Mouse (Mus musculus) liver, embryonic 11.5 days (tissue): ENCODE results near the gene Itgb6. TPM values are rescaled to one million over a fixed set of nuclear protein-coding genes. Genes with fewer than 3 reads are reported as not detected.

Experiments used
- ATAC-seq: fragments of 200-750 bp; cut with Nextera tagmentation; replicated peaks from 2 replicates; pipeline ENCODE4 v1.8.0; 2017; ENCODE audit warnings: moderate number of reproducible peaks, mild to moderate bottlenecking, moderate TSS enrichment, moderate library complexity; ENCODE audit not compliant: low FRiP score
- DNase-seq: peaks from one replicate; pipeline ENCODE4 v3.0.0-alpha.2; 2017; ENCODE audit warnings: low spot score
- H3K27ac ChIP-seq: fragments of 300-500 bp; sonication (generic); 2 replicates; pipeline ENCODE4 v1.5.1; 2014; ENCODE audit warnings: mild to moderate bottlenecking, low read depth, low read length, control low read depth
- H3K27me3 ChIP-seq: fragments of 300-500 bp; sonication (generic); replicated peaks from 2 replicates; pipeline ENCODE4 v1.6.1; 2014; ENCODE audit warnings: low read length, mixed read lengths; ENCODE audit not compliant: control insufficient read depth, insufficient read depth
- H3K36me3 ChIP-seq: fragments of 300-500 bp; sonication (generic); 2 replicates; pipeline ENCODE4 v1.6.1; 2014; ENCODE audit warnings: mild to moderate bottlenecking, low read length, moderate library complexity, mixed read lengths; ENCODE audit not compliant: control insufficient read depth, insufficient read depth
- H3K4me1 ChIP-seq: fragments of 300-500 bp; sonication (generic); replicated peaks from 2 replicates; pipeline ENCODE4 v1.6.1; 2014; ENCODE audit warnings: low read length, mixed read lengths; ENCODE audit not compliant: control insufficient read depth, insufficient read depth
- H3K4me2 ChIP-seq: fragments of 300-500 bp; sonication (generic); 2 replicates; pipeline ENCODE4 v1.6.1; 2014; ENCODE audit warnings: mild to moderate bottlenecking, control low read depth, moderate library complexity
- H3K4me3 ChIP-seq: fragments of 300-500 bp; sonication (generic); 2 replicates; pipeline ENCODE4 v1.5.1; 2014; ENCODE audit warnings: low read depth, low read length, control low read depth
- H3K9ac ChIP-seq: fragments of 300-500 bp; sonication (generic); 2 replicates; pipeline ENCODE4 v1.6.1; 2014; ENCODE audit warnings: low read depth, low read length, control low read depth
- H3K9me3 ChIP-seq: fragments of 300-500 bp; sonication (generic); 2 replicates; pipeline ENCODE4 v1.6.1; 2016; ENCODE audit warnings: low read length, inconsistent platforms, mixed read lengths; ENCODE audit not compliant: control insufficient read depth
- WGBS: fragments of 180-500 bp; shearing (Covaris S2); extraction: QIAGEN DNeasy Blood & Tissue Kit; methylation state at CpG from one replicate; pipeline ENCODE4 v1.1.7; 2014; 5-methylcytosine and 5-hydroxymethylcytosine counted together
- polyA plus RNA-seq: library from polyadenylated mRNA; unstranded; fragments of >200 nt; fragmentation: Nextera tagmentation; extraction: Ambion mirVana; gene quantifications from 2 replicates; pipeline ENCODE4 v1.2.1, GENCODE M21; 2014

Gene Itgb6
- polyA plus RNA-seq, 1 experiment from 2014 or later: 0.23 TPM

- Histone ChIP-seq H3K27me3 (no peaks in the 10 kb centered on the region), H3K4me1 (no peaks in the 10 kb centered on the region; the same call in 1 of the 2 replicates), H3K4me2 (no peak overlapping the region), H3K36me3 (no peaks in the 10 kb centered on the region), H3K9me3 (no peaks in the 10 kb centered on the region), H3K27ac (no peak overlapping the region), H3K9ac (no peak overlapping the region), H3K4me3 (no peak overlapping the region)
- DNase-seq: no peak
- WGBS: 76% methylated on average over 7 of the region's 7 CpGs
- ATAC-seq: no peak
Measured at GRCm38 (mm10) chr2:60697530-60697929, 24.9 kb downstream of the Itgb6 start.

- WGBS: 97% methylated on average over 6 of the region's 6 CpGs
- no peaks in the 10 kb centered on the region for H3K9me3 ChIP-seq
- no peak overlapping the region for H3K9ac ChIP-seq
- H3K36me3 ChIP-seq: no peaks in the 10 kb centered on the region
- no peak overlapping the region for H3K4me2 ChIP-seq
- ATAC-seq (no peak), DNase-seq (no peak)
- H3K27me3 ChIP-seq: no peaks in the 10 kb centered on the region
- no peaks in the 10 kb centered on the region; the same call in 1 of the 2 replicates for H3K4me1 ChIP-seq
- no peak overlapping the region for H3K27ac ChIP-seq
- H3K4me3 ChIP-seq: no peak overlapping the region
Measured at GRCm38 (mm10) chr2:60696559-60696958, 25.9 kb downstream of the Itgb6 start.

- 72% methylated on average over 8 of the region's 8 CpGs for WGBS
- DNase-seq (no peak), ATAC-seq (no peak)
- no peak overlapping the region for H3K27ac ChIP-seq
- no peak overlapping the region for H3K4me3 ChIP-seq
- H3K9me3 ChIP-seq: no peaks in the 10 kb centered on the region
- no peaks in the 10 kb centered on the region for H3K27me3 ChIP-seq
- H3K9ac ChIP-seq: no peak overlapping the region
- H3K36me3 ChIP-seq: no peaks in the 10 kb centered on the region
- H3K4me1 ChIP-seq: no peaks in the 10 kb centered on the region; the same call in 1 of the 2 replicates
- no peak overlapping the region for H3K4me2 ChIP-seq
Measured at GRCm38 (mm10) chr2:60695706-60696105, 26.7 kb downstream of the Itgb6 start.

- no peaks in the 10 kb centered on the region for H3K36me3 ChIP-seq
- H3K9ac ChIP-seq: no peak overlapping the region
- no peak for DNase-seq
- H3K9me3 ChIP-seq: no peaks in the 10 kb centered on the region
- H3K4me2 ChIP-seq: no peak overlapping the region
- no peak overlapping the region for H3K4me3 ChIP-seq
- 84% methylated on average over 8 of the region's 8 CpGs for whole genome bisulfite sequencing
- no peak overlapping the region for H3K27ac ChIP-seq
- no peaks in the 10 kb centered on the region; the same call in 1 of the 2 replicates for H3K4me1 ChIP-seq
- ATAC-seq: no peak
- H3K27me3 ChIP-seq: no peaks in the 10 kb centered on the region
Measured at GRCm38 (mm10) chr2:60694563-60694962, 27.9 kb downstream of the Itgb6 start.

- Histone ChIP-seq H3K9me3 (no peaks in the 10 kb centered on the region), H3K4me2 (no peak overlapping the region), H3K36me3 (no peaks in the 10 kb centered on the region), H3K4me1 (0 out of 2 replicates have a peak, but pooled peaks cover 2% of the 10 kb centered on the region), H3K27me3 (no peaks in the 10 kb centered on the region), H3K27ac (no peak overlapping the region), H3K4me3 (no peak overlapping the region), H3K9ac (no peak overlapping the region)
- 63% methylated on average over 5 of the region's 5 CpGs for WGBS
- DNase-seq: no peak
- no peak for ATAC-seq
Measured at GRCm38 (mm10) chr2:60692239-60692638, 30.2 kb downstream of the Itgb6 start.

- ATAC-seq (no peak), DNase-seq (no peak)
- H3K4me2 ChIP-seq: no peak overlapping the region
- no peaks in the 10 kb centered on the region for H3K27me3 ChIP-seq
- H3K9ac ChIP-seq: no peak overlapping the region
- WGBS: 47% methylated on average over 1 of the region's 1 CpGs
- H3K27ac ChIP-seq: no peak overlapping the region
- no peaks in the 10 kb centered on the region for H3K9me3 ChIP-seq
- no peaks in the 10 kb centered on the region for H3K36me3 ChIP-seq
- H3K4me3 ChIP-seq: no peak overlapping the region
- H3K4me1 ChIP-seq: 0 out of 2 replicates have a peak, but pooled peaks cover 2% of the 10 kb centered on the region
Measured at GRCm38 (mm10) chr2:60690212-60690611, 32.2 kb downstream of the Itgb6 start.

- H3K27ac ChIP-seq: no peak overlapping the region
- no peak overlapping the region for H3K9ac ChIP-seq
- H3K9me3 ChIP-seq: no peaks in the 10 kb centered on the region
- 34% methylated on average over 14 of the region's 14 CpGs for WGBS
- no peak overlapping the region for H3K4me2 ChIP-seq
- no peaks in the 10 kb centered on the region for H3K27me3 ChIP-seq
- no peak overlapping the region for H3K4me3 ChIP-seq
- no peaks in the 10 kb centered on the region for H3K36me3 ChIP-seq
- DNase-seq (no peak), ATAC-seq (0 out of 2 replicates have a peak, but pooled peaks have one; percentile 26)
- 0 out of 2 replicates have a peak, but pooled peaks cover 2% of the 10 kb centered on the region for H3K4me1 ChIP-seq
Measured at GRCm38 (mm10) chr2:60688944-60689615, 33.4 kb downstream of the Itgb6 start.

GRCm38 (mm10) chr2:60688150-60688549, 34.3 kb downstream of the Itgb6 start:
- H3K36me3 ChIP-seq: no peaks in the 10 kb centered on the region
- no peak overlapping the region for H3K9ac ChIP-seq
- ATAC-seq: no peak
- H3K4me2 ChIP-seq: no peak overlapping the region
- WGBS: 91% methylated on average over 1 of the region's 1 CpGs
- H3K9me3 ChIP-seq: no peaks in the 10 kb centered on the region
- no peak overlapping the region for H3K4me3 ChIP-seq
- no peak overlapping the region for H3K27ac ChIP-seq
- no peaks in the 10 kb centered on the region for H3K27me3 ChIP-seq
- H3K4me1 ChIP-seq: 0 out of 2 replicates have a peak, but pooled peaks cover 2% of the 10 kb centered on the region
- no peak for DNase-seq

- Histone ChIP-seq H3K4me1 (0 out of 2 replicates have a peak, but pooled peaks cover 2% of the 10 kb centered on the region), H3K36me3 (no peaks in the 10 kb centered on the region), H3K9me3 (no peaks in the 10 kb centered on the region), H3K4me3 (no peak overlapping the region), H3K4me2 (no peak overlapping the region), H3K27me3 (no peaks in the 10 kb centered on the region), H3K9ac (no peak overlapping the region), H3K27ac (no peak overlapping the region)
- ATAC-seq (no peak), DNase-seq (no peak)
Measured at GRCm38 (mm10) chr2:60685973-60686372, 36.5 kb downstream of the Itgb6 start.
